Mouse (Mus musculus): ENCODE measurements around the gene Fat3.

The Fat3 gene

GRCm38 (mm10) chr9:15953585-15954337 is 547.3 kb downstream of the Fat3 start:
- no peak for DNase-seq (ENCODE audit: low read depth, low spot score)

GRCm38 (mm10) chr9:15948086-15948485 is 553.0 kb downstream of the Fat3 start:
- peak; percentile 50 for DNase-seq (ENCODE audit: low read depth, low spot score)

GRCm38 (mm10) chr9:15944182-15944581 is 556.9 kb downstream of the Fat3 start:
- no peak for DNase-seq (ENCODE audit: low read depth, low spot score)

GRCm38 (mm10) chr9:15943486-15944153 is 557.5 kb downstream of the Fat3 start:
- no peak for DNase-seq (ENCODE audit: low read depth, low spot score)

- DNase-seq (ENCODE audit: low read depth, low spot score), result no peak
Measured at GRCm38 (mm10) chr9:15941818-15942217, 559.3 kb downstream of the Fat3 start.

GRCm38 (mm10) chr9:15940933-15941673 is 560.0 kb downstream of the Fat3 start:
- DNase-seq (ENCODE audit: low read depth, low spot score), result no peak

- DNase-seq (ENCODE audit: low read depth, low spot score), result no peak
Measured at GRCm38 (mm10) chr9:15939594-15939993, 561.5 kb downstream of the Fat3 start.

- DNase-seq (ENCODE audit: low read depth, low spot score), result no peak
Measured at GRCm38 (mm10) chr9:15937837-15938514, 563.1 kb downstream of the Fat3 start.

- no peak for DNase-seq (ENCODE audit: low read depth, low spot score)
Measured at GRCm38 (mm10) chr9:15930928-15931443, 570.1 kb downstream of the Fat3 start.

GRCm38 (mm10) chr9:15928331-15928730 is 572.8 kb downstream of the Fat3 start:
- no peak for DNase-seq (ENCODE audit: low read depth, low spot score)

GRCm38 (mm10) chr9:15927378-15928083 is 573.6 kb downstream of the Fat3 start:
- DNase-seq (ENCODE audit: low read depth, low spot score), result no peak

- no peak for DNase-seq (ENCODE audit: low read depth, low spot score)
Measured at GRCm38 (mm10) chr9:15925237-15925636, 575.8 kb downstream of the Fat3 start.

GRCm38 (mm10) chr9:15920271-15920670 is 580.8 kb downstream of the Fat3 start:
- DNase-seq (ENCODE audit: low read depth, low spot score), result no peak

- no peak for DNase-seq (ENCODE audit: low read depth, low spot score)
Measured at GRCm38 (mm10) chr9:15919373-15920005, 581.6 kb downstream of the Fat3 start.

GRCm38 (mm10) chr9:15916600-15916999 is 584.5 kb downstream of the Fat3 start:
- DNase-seq (ENCODE audit: low read depth, low spot score), result no peak

GRCm38 (mm10) chr9:15912735-15913134 is 588.4 kb downstream of the Fat3 start:
- DNase-seq (ENCODE audit: low read depth, low spot score), result no peak

GRCm38 (mm10) chr9:15909397-15910113 is 591.5 kb downstream of the Fat3 start:
- no peak for DNase-seq (ENCODE audit: low read depth, low spot score)

- no peak for DNase-seq (ENCODE audit: low read depth, low spot score)
Measured at GRCm38 (mm10) chr9:15903948-15904750, 596.9 kb downstream of the Fat3 start.

- DNase-seq (ENCODE audit: low read depth, low spot score), result no peak
Measured at GRCm38 (mm10) chr9:15898112-15898511, 603.0 kb downstream of the Fat3 start.

Measured in retina, postnatal 7 days (tissue).